Mouse (Mus musculus) spleen, embryonic (tissue): ENCODE measurements around the gene Maoa.

Experiments used
- CTCF ChIA-PET: fragments of 350-600 bp; sonication (Branson Sonifier 250); formaldehyde crosslinking; loops from one replicate; lab custom pipeline; 2022; lab: Charles Lee

The Maoa gene

DNA sequence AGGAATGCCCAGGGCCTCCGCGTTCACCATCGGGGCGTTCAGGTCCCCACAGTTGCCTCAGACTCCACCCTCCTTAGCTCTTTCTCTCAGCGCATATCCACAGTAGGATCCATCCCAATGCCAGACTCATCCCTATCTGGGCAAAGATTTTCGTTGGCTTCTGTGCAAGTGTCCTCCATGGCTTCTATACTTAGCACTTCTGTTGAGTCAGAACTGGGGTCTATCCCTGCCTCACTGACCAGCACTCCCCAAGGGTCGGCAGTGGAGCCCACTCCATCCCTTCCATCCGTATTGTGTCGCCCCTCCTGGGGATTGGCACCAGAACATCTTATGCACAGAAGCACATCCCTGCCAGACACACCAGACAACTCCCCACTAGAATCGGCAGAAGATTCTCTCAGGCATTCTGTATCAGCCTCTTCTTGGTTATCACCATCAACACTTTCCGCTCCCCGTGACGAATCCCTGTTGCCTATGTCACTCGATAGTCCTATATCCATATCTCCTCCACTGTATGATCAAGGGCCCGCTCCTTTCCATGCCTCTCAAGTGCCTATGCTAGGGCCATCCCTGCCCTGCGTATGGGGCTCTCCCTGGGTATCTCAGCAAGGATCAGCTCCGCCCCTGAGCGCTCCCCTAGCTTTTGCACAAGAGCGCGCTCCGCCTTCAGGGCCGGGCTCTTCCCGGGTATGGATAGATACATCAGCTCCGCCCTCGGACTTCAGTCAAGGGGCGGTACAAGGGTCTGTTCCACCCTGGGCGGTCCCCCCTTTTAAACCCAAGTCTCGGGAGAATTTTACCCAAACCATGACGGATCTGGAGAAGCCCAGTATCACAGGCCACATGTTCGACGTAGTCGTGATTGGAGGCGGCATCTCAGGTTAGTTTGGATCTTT is at the start of gene Maoa:
TSS of gene Maoa (plus strand) at position 665 of the 896 bp plus-strand sequence.
- CTCF ChIA-PET, result no interaction called here

- CTCF ChIA-PET, result no interaction called here
Observed at GRCm38 (mm10) chrX:16618225-16619033, 1.1 kb upstream of the Maoa start.

- CTCF ChIA-PET, result no interaction called here
Observed at GRCm38 (mm10) chrX:16656511-16656910, 37.0 kb downstream of the Maoa start.

GRCm38 (mm10) chrX:16706094-16706493 is 86.6 kb downstream of the Maoa start:
- CTCF ChIA-PET, result no interaction called here

- CTCF ChIA-PET, result no interaction called here
Observed at GRCm38 (mm10) chrX:16714033-16714432, 94.5 kb downstream of the Maoa start.
